Mouse (Mus musculus): ENCODE data around the gene Clmn. TPM values are rescaled to one million over a fixed set of nuclear protein-coding genes. Genes with fewer than 3 reads are reported as not detected.

The Clmn gene
- polyA plus RNA-seq, 1 experiment, result not detected

DNA sequence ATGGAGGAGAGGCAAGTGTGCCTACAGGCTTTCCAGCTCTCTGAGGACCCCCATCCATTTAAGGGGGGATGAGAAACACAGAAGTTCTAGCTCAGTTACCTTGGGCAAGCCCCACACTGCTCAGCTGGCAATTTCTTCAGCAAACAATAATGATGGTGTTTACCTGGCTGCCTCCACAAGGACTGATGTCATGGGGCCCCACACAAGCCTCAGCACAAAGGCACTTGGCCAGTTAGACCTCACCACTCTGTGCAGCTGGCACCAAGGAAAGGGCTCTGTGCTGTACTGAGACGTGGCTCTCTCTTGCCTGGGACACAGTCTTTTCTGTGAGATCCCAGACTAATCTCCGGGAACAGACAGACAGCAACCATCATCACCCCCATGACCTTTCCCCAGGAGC is 17.2 kb upstream of the Clmn start:
- no peak overlapping the region for H3K27ac ChIP-seq (ENCODE audit: insufficient read depth, low read depth, low read length)
- TF ChIP-seq CTCF (IDR thresholded peaks at IDR 0.05; ENCODE audit: low read depth, low read length), result no peak
- no peak for TF ChIP-seq POLR2A (IDR thresholded peaks at IDR 0.05; ENCODE audit: borderline replicate concordance, low read depth, low read length)
- no peak overlapping the region for H3K4me3 ChIP-seq (ENCODE audit: insufficient read depth, low read length)
- H3K4me1 ChIP-seq (ENCODE audit: control insufficient read depth, insufficient read depth, low read length), result no peaks in the 10 kb centered on the region

DNA sequence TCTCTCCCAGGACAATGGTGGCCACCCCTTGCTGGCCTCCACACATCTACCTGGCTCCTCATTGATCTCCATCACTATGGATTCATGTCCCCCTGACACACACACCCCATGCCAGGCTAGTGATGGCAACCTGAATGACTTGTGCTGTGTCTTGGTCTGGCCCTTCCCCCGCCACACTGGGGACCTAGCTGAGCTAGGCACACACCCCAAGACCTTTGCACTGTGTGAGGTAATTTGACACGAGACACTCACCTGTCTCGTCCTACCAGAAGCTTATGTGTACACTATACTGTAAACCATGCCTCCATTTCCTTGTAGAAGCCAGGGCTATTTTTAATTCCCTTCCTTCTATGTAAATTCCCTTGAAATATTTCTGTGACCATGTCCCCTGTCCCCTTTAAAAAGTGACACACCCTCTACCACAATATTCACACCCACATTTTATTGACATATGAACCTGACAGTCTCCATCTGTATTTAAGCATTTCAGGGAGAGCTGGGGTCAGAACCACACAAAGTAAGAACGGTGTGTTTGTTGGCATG is 16.7 kb upstream of the Clmn start:
- TF ChIP-seq CTCF (IDR thresholded peaks at IDR 0.05; ENCODE audit: low read depth, low read length) (no peak), POLR2A (IDR thresholded peaks at IDR 0.05; ENCODE audit: borderline replicate concordance, low read depth, low read length) (no peak)
- Histone ChIP-seq H3K4me1 (ENCODE audit: control insufficient read depth, insufficient read depth, low read length) (no peaks in the 10 kb centered on the region), H3K27ac (ENCODE audit: insufficient read depth, low read depth, low read length) (no peak overlapping the region), H3K4me3 (ENCODE audit: insufficient read depth, low read length) (no peak overlapping the region)

GRCm38 (mm10) chr12:104880367-104880766 is 15.5 kb upstream of the Clmn start:
- no peaks in the 10 kb centered on the region for H3K4me1 ChIP-seq (ENCODE audit: control insufficient read depth, insufficient read depth, low read length)
- H3K27ac ChIP-seq (ENCODE audit: insufficient read depth, low read depth, low read length), result no peak overlapping the region
- H3K4me3 ChIP-seq (ENCODE audit: insufficient read depth, low read length), result no peak overlapping the region
- TF ChIP-seq CTCF (IDR thresholded peaks at IDR 0.05; ENCODE audit: low read depth, low read length) (no peak), POLR2A (IDR thresholded peaks at IDR 0.05; ENCODE audit: borderline replicate concordance, low read depth, low read length) (no peak)

- no peak overlapping the region for H3K27ac ChIP-seq (ENCODE audit: insufficient read depth, low read depth, low read length)
- H3K4me3 ChIP-seq (ENCODE audit: insufficient read depth, low read length), result no peak overlapping the region
- H3K4me1 ChIP-seq (ENCODE audit: control insufficient read depth, insufficient read depth, low read length), result no peaks in the 10 kb centered on the region
- TF ChIP-seq CTCF (IDR thresholded peaks at IDR 0.05; ENCODE audit: low read depth, low read length) (no peak), POLR2A (IDR thresholded peaks at IDR 0.05; ENCODE audit: borderline replicate concordance, low read depth, low read length) (no peak)
These were observed 14.7 kb upstream of the Clmn start for GRCm38 (mm10) chr12:104879577-104879989.

- Histone ChIP-seq H3K27ac (ENCODE audit: insufficient read depth, low read depth, low read length) (no peak overlapping the region), H3K4me3 (ENCODE audit: insufficient read depth, low read length) (no peak overlapping the region), H3K4me1 (ENCODE audit: control insufficient read depth, insufficient read depth, low read length) (no peaks in the 10 kb centered on the region)
- no peak for TF ChIP-seq CTCF (IDR thresholded peaks at IDR 0.05; ENCODE audit: low read depth, low read length)
- no peak for TF ChIP-seq POLR2A (IDR thresholded peaks at IDR 0.05; ENCODE audit: borderline replicate concordance, low read depth, low read length)
These were observed 11.2 kb upstream of the Clmn start for GRCm38 (mm10) chr12:104876053-104876452.

DNA sequence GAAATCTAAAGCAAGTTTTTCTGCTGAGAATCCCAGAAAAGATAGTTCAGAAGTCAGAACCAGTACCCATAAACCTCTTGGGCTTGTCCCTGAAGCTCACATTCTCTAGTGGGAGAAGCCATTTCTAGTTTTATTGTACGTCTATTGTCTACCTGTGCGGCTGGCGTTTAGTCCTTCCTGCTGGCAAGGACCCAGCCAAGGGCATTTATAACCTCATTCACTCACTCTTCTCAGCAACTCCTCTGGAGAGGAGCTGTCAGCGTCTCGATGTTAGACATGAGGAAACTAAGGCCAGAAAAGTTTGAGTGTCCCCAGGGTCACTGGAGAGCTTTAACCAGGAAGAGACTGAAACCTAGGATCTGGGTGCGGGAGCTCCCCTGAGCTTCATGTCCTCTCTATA is 7.1 kb upstream of the Clmn start:
- H3K4me1 ChIP-seq (ENCODE audit: control insufficient read depth, insufficient read depth, low read length), result peaks cover 10% of the 10 kb centered on the region
- no peak overlapping the region for H3K4me3 ChIP-seq (ENCODE audit: insufficient read depth, low read length)
- H3K27ac ChIP-seq (ENCODE audit: insufficient read depth, low read depth, low read length), result no peak overlapping the region
- TF ChIP-seq POLR2A (IDR thresholded peaks at IDR 0.05; ENCODE audit: borderline replicate concordance, low read depth, low read length) (no peak), CTCF (IDR thresholded peaks at IDR 0.05; ENCODE audit: low read depth, low read length) (no peak)

DNA sequence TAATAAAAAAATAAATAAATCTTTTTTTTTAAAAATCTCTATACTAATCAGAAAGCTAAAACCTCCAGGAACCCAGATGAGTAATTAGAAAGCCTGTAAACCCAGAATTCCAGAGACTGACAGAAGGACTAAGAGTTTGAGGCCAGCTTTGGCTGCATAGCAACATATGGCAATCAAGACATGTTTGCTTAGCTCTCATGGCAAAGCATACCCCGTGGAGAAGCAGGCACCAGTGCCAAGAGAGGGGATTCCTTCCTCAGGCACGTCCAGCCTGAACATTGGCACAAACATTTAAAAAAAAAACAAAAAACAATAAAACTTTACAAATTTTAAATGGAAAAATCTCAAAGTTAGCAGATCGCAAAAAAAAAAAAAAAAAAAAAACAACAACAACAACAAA is 4.9 kb upstream of the Clmn start:
- no peak overlapping the region for H3K27ac ChIP-seq (ENCODE audit: insufficient read depth, low read depth, low read length)
- no peak overlapping the region for H3K4me3 ChIP-seq (ENCODE audit: insufficient read depth, low read length)
- no peak for TF ChIP-seq CTCF (IDR thresholded peaks at IDR 0.05; ENCODE audit: low read depth, low read length)
- TF ChIP-seq POLR2A (IDR thresholded peaks at IDR 0.05; ENCODE audit: borderline replicate concordance, low read depth, low read length), result no peak
- H3K4me1 ChIP-seq (ENCODE audit: control insufficient read depth, insufficient read depth, low read length), result peaks cover 10% of the 10 kb centered on the region

DNA sequence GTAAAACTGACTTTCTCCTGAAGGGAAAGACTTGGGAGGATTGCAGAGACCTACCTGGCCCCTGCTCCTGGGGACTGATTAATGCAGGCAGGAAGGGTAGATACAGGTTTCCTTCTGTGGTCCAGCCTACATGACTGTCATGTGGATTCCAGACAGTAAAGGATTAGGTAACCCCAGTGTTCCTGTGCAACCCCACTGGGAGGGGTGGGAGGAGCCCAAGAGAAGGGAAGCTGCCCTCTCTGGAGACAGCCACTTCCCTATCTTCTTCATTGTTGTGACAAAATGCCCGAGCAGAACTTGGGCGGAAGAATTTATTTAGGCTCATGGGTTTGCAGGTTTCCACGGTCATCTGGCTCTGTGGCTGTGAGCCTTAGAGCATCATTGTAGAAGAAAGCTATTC is 3.6 kb upstream of the Clmn start:
- no peak overlapping the region for H3K4me3 ChIP-seq (ENCODE audit: insufficient read depth, low read length)
- no peak overlapping the region for H3K27ac ChIP-seq (ENCODE audit: insufficient read depth, low read depth, low read length)
- H3K4me1 ChIP-seq (ENCODE audit: control insufficient read depth, insufficient read depth, low read length), result peaks cover 10% of the 10 kb centered on the region
- TF ChIP-seq POLR2A (IDR thresholded peaks at IDR 0.05; ENCODE audit: borderline replicate concordance, low read depth, low read length) (no peak), CTCF (IDR thresholded peaks at IDR 0.05; ENCODE audit: low read depth, low read length) (no peak)

DNA sequence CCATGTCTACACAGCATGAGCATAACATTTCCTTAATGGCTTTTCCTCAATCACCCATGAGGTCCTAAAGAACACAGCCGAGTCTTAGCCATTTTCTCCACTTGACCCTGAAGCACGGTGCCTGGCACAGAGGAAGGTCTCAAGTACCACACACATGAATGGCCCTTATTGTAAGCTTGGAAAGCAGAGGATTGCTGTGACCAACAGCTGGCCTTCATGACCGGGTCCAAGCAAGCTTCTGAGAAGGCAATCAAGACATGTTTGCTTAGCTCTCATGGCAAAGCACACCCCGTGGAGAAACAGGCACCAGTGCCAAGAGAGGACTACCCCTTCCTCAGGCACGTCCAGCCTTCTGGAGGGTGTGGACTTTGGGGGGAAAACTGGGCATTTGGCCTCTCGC is 3.0 kb upstream of the Clmn start:
- H3K4me1 ChIP-seq (ENCODE audit: control insufficient read depth, insufficient read depth, low read length), result peaks cover 10% of the 10 kb centered on the region
- H3K27ac ChIP-seq (ENCODE audit: insufficient read depth, low read depth, low read length), result no peak overlapping the region
- H3K4me3 ChIP-seq (ENCODE audit: insufficient read depth, low read length), result no peak overlapping the region
- TF ChIP-seq POLR2A (IDR thresholded peaks at IDR 0.05; ENCODE audit: borderline replicate concordance, low read depth, low read length) (no peak), CTCF (IDR thresholded peaks at IDR 0.05; ENCODE audit: low read depth, low read length) (no peak)

DNA sequence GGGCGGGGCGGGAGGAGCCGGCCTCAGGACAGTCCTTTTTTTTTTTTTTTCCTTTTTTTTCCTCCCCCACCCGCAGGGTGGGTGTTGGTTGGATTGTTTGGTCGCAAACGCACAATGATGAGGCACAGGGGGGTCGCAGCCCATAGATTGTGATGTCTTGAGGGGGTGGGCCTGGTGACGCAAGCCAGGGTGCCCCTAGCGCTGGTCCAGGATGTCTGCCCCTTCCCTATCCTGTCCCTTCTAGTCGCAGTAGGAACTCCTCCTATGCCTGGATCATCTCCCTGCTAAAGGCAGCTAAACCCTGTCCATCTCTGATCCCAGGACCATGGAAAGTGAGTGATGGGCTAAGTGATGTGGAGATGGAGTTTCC is 275 bp upstream of the Clmn start:
- peaks cover 10% of the 10 kb centered on the region for H3K4me1 ChIP-seq (ENCODE audit: control insufficient read depth, insufficient read depth, low read length)
- no peak overlapping the region for H3K4me3 ChIP-seq (ENCODE audit: insufficient read depth, low read length)
- H3K27ac ChIP-seq (ENCODE audit: insufficient read depth, low read depth, low read length), result no peak overlapping the region
- TF ChIP-seq POLR2A (IDR thresholded peaks at IDR 0.05; ENCODE audit: borderline replicate concordance, low read depth, low read length) (no peak), CTCF (IDR thresholded peaks at IDR 0.05; ENCODE audit: low read depth, low read length) (no peak)

GRCm38 (mm10) chr12:104863653-104864052 is 1.2 kb downstream of the Clmn start:
- H3K27ac ChIP-seq (ENCODE audit: insufficient read depth, low read depth, low read length), result no peak overlapping the region
- TF ChIP-seq POLR2A (IDR thresholded peaks at IDR 0.05; ENCODE audit: borderline replicate concordance, low read depth, low read length) (no peak), CTCF (IDR thresholded peaks at IDR 0.05; ENCODE audit: low read depth, low read length) (no peak)
- no peak overlapping the region for H3K4me3 ChIP-seq (ENCODE audit: insufficient read depth, low read length)
- H3K4me1 ChIP-seq (ENCODE audit: control insufficient read depth, insufficient read depth, low read length), result peaks cover 7% of the 10 kb centered on the region
